Mouse (Mus musculus) G1E (cell line): ENCODE measurements at regions not wholly inside any gene's neighbourhood (a gene's known extent, or its start where the extent isn't known, plus 50 kb on each side); places are given as distances from the start of the nearest gene placed in this dataset.

Source experiments
- CTCF ChIP-seq: IDR thresholded peaks from 2 replicates; pipeline ENCODE4 v1.5.1; 2012; ENCODE audit warnings: low read depth, low read length, inconsistent platforms, mixed read lengths
- GATA1 ChIP-seq: IDR thresholded peaks from 2 replicates; pipeline ENCODE4 v1.6.1; 2012; ENCODE audit warnings: borderline replicate concordance, low read length, inconsistent platforms, mixed read lengths
- POLR2AphosphoS5 ChIP-seq: IDR thresholded peaks from 2 replicates; pipeline ENCODE4 v1.6.1; 2012; ENCODE audit warnings: low read depth, low read length, inconsistent platforms; ENCODE audit not compliant: insufficient replicate concordance

GRCm38 (mm10) chr8:10734746-10735145 lies 273.5 kb downstream of the Irs2 start:
- TF ChIP-seq POLR2AphosphoS5 (no peak), CTCF (no peak), GATA1 (no peak)
